Mouse (Mus musculus): ENCODE measurements around the gene Mpzl1.

DNA sequence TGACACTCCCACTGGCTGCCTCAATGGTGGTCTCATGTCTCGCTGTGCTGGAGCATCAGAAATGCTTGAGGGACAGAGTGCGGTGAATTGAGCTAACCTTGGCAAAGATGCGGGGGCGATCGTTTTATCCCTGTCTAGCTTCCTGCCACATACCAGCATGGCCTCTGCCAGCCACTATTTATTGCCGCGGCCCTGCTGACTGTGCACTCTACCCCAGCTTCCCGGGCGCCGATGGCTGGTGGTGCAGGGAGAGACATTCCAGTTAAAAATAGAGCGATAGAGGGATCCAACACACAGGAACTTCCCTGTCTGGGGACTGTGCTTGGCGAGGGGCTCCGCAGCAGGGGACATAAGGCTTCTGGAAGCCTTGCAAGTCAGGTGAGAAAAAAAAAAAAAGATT, 33.0 kb upstream of the Mpzl1 start:
- TF ChIP-seq CTCF (IDR thresholded peaks at IDR 0.05; ENCODE audit: insufficient read depth, low read length), result no peak
- TF ChIP-seq POLR2A (IDR thresholded peaks at IDR 0.05; ENCODE audit: borderline replicate concordance, extremely low read depth, low read depth, low read length), result no peak

Data from lung, adult 2 months (tissue).